Comparison of ENCODE assay signal across 11 mouse cellular contexts in the genomic region with DNA sequence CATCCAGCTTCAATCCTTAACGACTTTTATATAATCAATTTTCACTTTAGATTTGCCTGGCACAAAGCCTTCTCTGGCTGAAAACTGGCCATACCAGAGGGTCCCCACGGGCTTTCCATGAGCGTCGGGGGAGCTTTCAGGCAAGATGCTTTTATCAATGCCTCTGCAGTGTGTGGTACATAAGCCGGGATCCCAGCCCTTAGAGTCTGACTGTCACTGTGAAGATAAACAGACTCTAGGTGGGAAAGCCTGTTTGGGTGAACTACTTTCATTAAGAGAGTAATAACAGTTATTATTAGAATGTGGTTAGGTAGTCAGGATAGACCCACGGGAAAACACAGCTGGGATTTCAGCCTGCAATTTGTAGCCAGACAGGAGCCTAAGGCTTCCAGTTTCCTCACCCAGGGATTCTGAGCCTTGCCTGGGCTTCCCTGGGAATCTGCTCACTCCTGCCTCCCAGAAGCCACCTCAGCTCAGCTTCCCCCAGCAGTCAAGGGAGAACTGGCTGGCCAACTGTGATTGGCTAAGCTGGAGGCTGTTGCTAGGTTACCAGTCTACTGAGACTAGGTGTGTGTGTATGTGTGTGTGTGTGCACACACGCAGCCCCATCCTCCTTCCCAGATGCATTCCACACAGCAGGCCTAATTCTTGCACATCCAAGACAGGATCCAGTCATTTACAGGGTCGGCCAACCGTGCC. TPM values are rescaled to one million over a fixed set of nuclear protein-coding genes. Genes with fewer than 3 reads are reported as not detected.
DNase-seq lines count a peak whose midpoint lies in the region; ATAC-seq and TF ChIP-seq lines count a peak whose summit lies in the region.
"Had no signal": no experiment of that assay in that cellular context is flagged by ENCODE, and none has a peak within 500 bp of the region (broad histone marks: within the 10 kb centered on the region; RNA-seq: fewer than 3 reads in every experiment).

No protein-coding gene starts in this region.

- no peaks in the 10 kb centered on the region for H3K79me2 ChIP-seq in heart, adult 2 months (replicated peaks; ENCODE audit: control insufficient read depth, insufficient read depth, low read length)

- H3K4me1 ChIP-seq in embryonic facial prominence, embryonic 10.5 days: peaks cover 5% of the 10 kb centered on the region
- peaks cover 23% of the 10 kb centered on the region for H3K4me1 ChIP-seq in neural tube, embryonic 15.5 days
- H3K4me1 ChIP-seq in stomach, postnatal 0 days (replicated peaks; ENCODE audit: control insufficient read depth, insufficient read depth): no peaks in the 10 kb centered on the region
- no peaks in the 10 kb centered on the region for H3K4me1 ChIP-seq in heart, adult 2 months (ENCODE audit: control insufficient read depth, insufficient read depth, low read length)
- H3K4me1 ChIP-seq: embryonic facial prominence, embryonic 13.5 days had no signal

- WGBS in embryonic facial prominence, embryonic 10.5 days: 71% methylated on average over 9 of the region's 9 CpGs
- WGBS in neural tube, embryonic 15.5 days: 47% methylated on average over 9 of the region's 9 CpGs
- WGBS in stomach, postnatal 0 days: 53% methylated on average over 9 of the region's 9 CpGs
- 61% methylated on average over 9 of the region's 9 CpGs for WGBS in heart, adult 2 months

- TF ChIP-seq EP300 in stomach, postnatal 0 days (optimal IDR thresholded peaks at IDR 0.05): no peak
- no peak for TF ChIP-seq EP300 in heart, adult 2 months (IDR thresholded peaks at IDR 0.05; ENCODE audit: insufficient read depth, low read depth, low read length)

- no peak for TF ChIP-seq CTCF in left cerebral cortex, adult 2 months (IDR thresholded peaks at IDR 0.05)
- no peak for TF ChIP-seq CTCF in stomach, postnatal 0 days (IDR thresholded peaks at IDR 0.05; ENCODE audit: low read depth)
- TF ChIP-seq CTCF in heart, adult 2 months (IDR thresholded peaks at IDR 0.05): no peak

- H3K27me3 ChIP-seq in embryonic facial prominence, embryonic 10.5 days (replicated peaks; ENCODE audit: low read depth, poor library complexity, severe bottlenecking): peaks cover 4% of the 10 kb centered on the region; the same call in 1 of the 2 replicates
- H3K27me3 ChIP-seq in neural tube, embryonic 15.5 days (replicated peaks): no peaks in the 10 kb centered on the region
- no peaks in the 10 kb centered on the region for H3K27me3 ChIP-seq in stomach, postnatal 0 days (ENCODE audit: control insufficient read depth, insufficient read depth, low read length)
- H3K27me3 ChIP-seq in heart, adult 2 months (ENCODE audit: control insufficient read depth, insufficient read depth, low read length): no peaks in the 10 kb centered on the region
- H3K27me3 ChIP-seq: embryonic facial prominence, embryonic 13.5 days had no signal

- no peak overlapping the region for H3K4me3 ChIP-seq in embryonic facial prominence, embryonic 10.5 days
- H3K4me3 ChIP-seq in left cerebral cortex, adult 2 months: no peak overlapping the region
- H3K4me3 ChIP-seq in neural tube, embryonic 15.5 days (replicated peaks): no peak overlapping the region
- no peak overlapping the region for H3K4me3 ChIP-seq in stomach, postnatal 0 days (ENCODE audit: low read depth, low read length)
- H3K4me3 ChIP-seq in heart, adult 2 months: no peak overlapping the region
- H3K4me3 ChIP-seq: embryonic facial prominence, embryonic 13.5 days; liver, embryonic 13.5 days had no signal

- no peak overlapping the region for H3K27ac ChIP-seq in embryonic facial prominence, embryonic 10.5 days (replicated peaks)
- peak overlapping the region; percentile 84 for H3K27ac ChIP-seq in left cerebral cortex, adult 2 months
- peak overlapping the region; percentile 87 for H3K27ac ChIP-seq in neural tube, embryonic 15.5 days (replicated peaks)
- no peak overlapping the region for H3K27ac ChIP-seq in stomach, postnatal 0 days (replicated peaks)
- no peak overlapping the region for H3K27ac ChIP-seq in heart, adult 2 months
- H3K27ac ChIP-seq: embryonic facial prominence, embryonic 13.5 days; liver, embryonic 13.5 days had no signal

- no peak overlapping the region for H3K9ac ChIP-seq in neural tube, embryonic 15.5 days (replicated peaks)
- no peak overlapping the region for H3K9ac ChIP-seq in stomach, postnatal 0 days (ENCODE audit: low read length)
- no peak overlapping the region for H3K9ac ChIP-seq in heart, adult 2 months (ENCODE audit: low read depth, low read length)
- H3K9ac ChIP-seq: embryonic facial prominence, embryonic 13.5 days; liver, embryonic 13.5 days had no signal

- peak; percentile 43 for DNase-seq in embryonic facial prominence, embryonic 10.5 days (ENCODE audit: low spot score)
- DNase-seq in frontal cortex, postnatal 25 days (ENCODE audit: low spot score in 2 of 2): peak; percentile 40 to 59
- DNase-seq in left cerebral cortex, adult 2 months (ENCODE audit: extremely low spot score in 1 of 2, low spot score in 2 of 2): peak; percentile 69 to 79
- DNase-seq in stomach, postnatal 0 days (ENCODE audit: low spot score): no peak
- DNase-seq in heart, adult 2 months: no peak
- no peak for DNase-seq in kidney, adult 11 months
- no peak for DNase-seq in ovary, adult 18-20 months (ENCODE audit: low spot score)
- DNase-seq: adrenal gland, adult 8-10 months; liver, embryonic 13.5 days had no signal

- peak; percentile 97 for ATAC-seq in neural tube, embryonic 15.5 days (ENCODE audit: low FRiP score)
- no peak for ATAC-seq in stomach, postnatal 0 days (ENCODE audit: low FRiP score, low TSS enrichment)

- no peaks in the 10 kb centered on the region for H3K9me3 ChIP-seq in embryonic facial prominence, embryonic 10.5 days
- no peaks in the 10 kb centered on the region for H3K9me3 ChIP-seq in neural tube, embryonic 15.5 days (replicated peaks)
- H3K9me3 ChIP-seq in stomach, postnatal 0 days (ENCODE audit: control insufficient read depth, low read length): no peaks in the 10 kb centered on the region
- H3K9me3 ChIP-seq: embryonic facial prominence, embryonic 13.5 days; liver, embryonic 13.5 days had no signal

- TF ChIP-seq POLR2A in heart, adult 2 months (IDR thresholded peaks at IDR 0.05; ENCODE audit: insufficient read depth, low read depth, low read length): no peak

- H3K4me2 ChIP-seq in neural tube, embryonic 15.5 days: peak overlapping the region; percentile 11; the same call in 1 of the 2 replicates
- no peak overlapping the region for H3K4me2 ChIP-seq in stomach, postnatal 0 days (replicated peaks; ENCODE audit: low read depth)
- H3K4me2 ChIP-seq: embryonic facial prominence, embryonic 13.5 days; liver, embryonic 13.5 days had no signal

- H3K36me3 ChIP-seq in embryonic facial prominence, embryonic 10.5 days (replicated peaks): no peaks in the 10 kb centered on the region
- no peaks in the 10 kb centered on the region for H3K36me3 ChIP-seq in neural tube, embryonic 15.5 days
- H3K36me3 ChIP-seq in stomach, postnatal 0 days (ENCODE audit: control insufficient read depth, insufficient read depth, low read length): no peaks in the 10 kb centered on the region
- no peaks in the 10 kb centered on the region for H3K36me3 ChIP-seq in heart, adult 2 months (ENCODE audit: control insufficient read depth, insufficient read depth, low read length)
- H3K36me3 ChIP-seq: embryonic facial prominence, embryonic 13.5 days; liver, embryonic 13.5 days had no signal

- intact Hi-C loops in left cerebral cortex, adult 2 months (cut with DNase I): no loop called here
- intact Hi-C loops in heart, adult 2 months (cut with DNase I): no loop called here

RNA-seq across cellular contexts. Expression of a gene that starts 11.3 kb away (rescaled TPM):
- 0.09 TPM in 1 of 2 replicates, not detected in the other for polyA plus RNA-seq in embryonic facial prominence, embryonic 10.5 days (2016; fragmentation: Nextera tagmentation; extraction: Ambion mirVana)
- under 1 TPM; 0.61 to 0.66 TPM for total RNA-seq in left cerebral cortex, adult 2 months (2021)
- 0.06 and 0.15 TPM in 2 replicates for polyA plus RNA-seq in neural tube, embryonic 15.5 days (2015; fragmentation: Nextera tagmentation; extraction: Ambion mirVana)
- 12.7 TPM in 2 replicates for polyA plus RNA-seq in stomach, postnatal 0 days (2015; fragmentation: Nextera tagmentation; extraction: Ambion mirVana)
- total RNA-seq in heart, adult 2 months (2021): not detected
- polyA plus RNA-seq in heart, adult 2 months (2012; rRNA removed): 0.02 TPM in 1 of 2 replicates, not detected in the other
- polyA plus RNA-seq: liver, embryonic 13.5 days had no signal

RNA-seq across cellular contexts. Expression of a gene that starts 45.6 kb away (rescaled TPM):
- polyA plus RNA-seq in embryonic facial prominence, embryonic 10.5 days (2016; fragmentation: Nextera tagmentation; extraction: Ambion mirVana): 0.10 and 0.17 TPM in 2 replicates
- total RNA-seq in left cerebral cortex, adult 2 months (2021): 10 to 100 TPM in 1 of 2 experiments, 1 to 10 TPM in 1; 9.4 to 11.2 TPM
- 1.1 and 1.6 TPM in 2 replicates for polyA plus RNA-seq in neural tube, embryonic 15.5 days (2015; fragmentation: Nextera tagmentation; extraction: Ambion mirVana)
- polyA plus RNA-seq in stomach, postnatal 0 days (2015; fragmentation: Nextera tagmentation; extraction: Ambion mirVana): 1.2 and 2.2 TPM in 2 replicates
- not detected for total RNA-seq in heart, adult 2 months (2021)
- polyA plus RNA-seq in heart, adult 2 months (2012; rRNA removed): 0.08 and 0.23 TPM in 2 replicates

Comparison
In these comparisons a context has a peak if more than half of its experiments do, and no peak if none do; other contexts are left out.
1. DNase-seq: peak in embryonic facial prominence, embryonic 10.5 days (single experiment), frontal cortex, postnatal 25 days (2 of 2) and left cerebral cortex, adult 2 months (2 of 2); none in stomach, postnatal 0 days (single experiment), heart, adult 2 months (0 of 2), kidney, adult 11 months (single experiment) and ovary, adult 18-20 months (single experiment).
2. H3K27ac ChIP-seq: peak in left cerebral cortex, adult 2 months (single experiment) and neural tube, embryonic 15.5 days (single experiment); none in embryonic facial prominence, embryonic 10.5 days (single experiment), stomach, postnatal 0 days (single experiment) and heart, adult 2 months (single experiment).
3. RNA of a gene that starts 11.3 kb away (polyA plus RNA-seq): 12.7 TPM in stomach, postnatal 0 days; 0.09 TPM in embryonic facial prominence, embryonic 10.5 days, 0.06 to 0.15 TPM in neural tube, embryonic 15.5 days and 0.02 TPM in heart, adult 2 months; every median in the first group is over 10 times any median in the second.